Mouse (Mus musculus) spleen, postnatal 10 days (tissue): ENCODE results near the gene Ralgps1.

Experiments
- DNase-seq, 2 experiments: peaks; one replicate each; pipeline ENCODE4 v3.0.0; 2021 to 2022; ENCODE audit warnings: low spot score in 2 of 2

Gene Ralgps1

DNA sequence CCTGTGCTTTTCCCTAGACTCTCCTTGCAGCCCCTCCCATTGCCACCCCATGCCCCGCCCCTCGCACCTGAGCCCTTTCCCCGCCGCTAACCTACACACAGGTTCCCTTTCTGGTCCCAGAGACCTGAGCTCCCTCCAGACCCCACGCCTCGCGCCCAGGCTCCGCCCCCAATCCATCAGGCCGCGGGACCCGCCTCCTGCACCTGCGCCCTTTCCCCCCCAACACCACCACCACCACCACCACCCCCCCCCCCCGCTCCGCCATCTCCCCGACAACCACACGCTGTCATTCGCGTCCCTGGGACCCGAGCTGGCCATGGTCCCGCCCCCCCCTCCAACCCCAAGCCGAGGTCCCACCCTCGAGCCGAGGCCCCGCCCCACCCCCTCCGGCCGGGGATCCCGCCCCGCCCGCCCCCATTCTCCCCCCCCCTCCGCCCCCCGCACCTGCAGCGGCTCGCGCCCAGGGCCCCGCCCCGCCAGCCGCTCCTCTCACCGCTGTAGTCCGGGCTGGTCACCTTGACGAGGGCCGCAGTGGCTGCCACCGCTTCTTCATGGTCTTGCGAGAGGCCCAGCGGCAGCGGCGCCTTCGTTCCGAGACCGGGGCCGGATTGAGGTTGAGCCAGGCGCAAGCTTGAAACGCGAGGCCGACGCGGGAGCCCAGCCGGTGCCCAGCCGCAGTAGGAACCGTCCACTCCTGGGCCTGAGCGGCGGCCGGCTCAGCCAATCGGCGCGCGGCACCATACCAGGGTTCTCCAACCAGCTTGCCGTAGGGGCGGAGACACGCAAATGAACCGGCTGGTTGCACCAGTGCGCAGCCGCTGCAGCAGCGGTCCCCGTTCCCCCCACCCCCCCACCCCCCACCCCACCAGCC is at the start of gene Ralgps1:
TSS of gene Ralgps1 (minus strand) at position 710 of the 871 bp plus-strand sequence.
- DNase-seq = peak; percentile 84 to 94

DNA sequence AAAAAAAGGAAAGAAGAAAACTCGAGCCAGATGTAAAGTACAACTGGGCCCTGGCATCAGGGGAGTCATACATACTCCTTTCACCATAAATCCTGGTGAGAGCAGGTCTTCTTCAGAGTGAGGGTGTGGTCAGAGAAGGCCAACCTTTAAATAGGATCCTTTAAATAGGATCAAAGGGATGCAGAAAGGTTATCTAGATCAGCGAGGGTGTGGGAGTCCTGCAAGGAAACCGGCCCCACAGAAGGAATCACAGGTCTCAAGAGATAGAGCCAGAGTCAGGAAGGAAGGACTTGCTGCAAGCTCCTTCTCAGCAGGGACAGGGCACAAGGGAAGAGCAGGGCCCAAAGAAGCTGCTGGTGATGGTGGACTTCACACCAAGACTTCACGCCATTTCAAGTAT is 46.2 kb upstream of the Ralgps1 start:
- no peak for DNase-seq

DNA sequence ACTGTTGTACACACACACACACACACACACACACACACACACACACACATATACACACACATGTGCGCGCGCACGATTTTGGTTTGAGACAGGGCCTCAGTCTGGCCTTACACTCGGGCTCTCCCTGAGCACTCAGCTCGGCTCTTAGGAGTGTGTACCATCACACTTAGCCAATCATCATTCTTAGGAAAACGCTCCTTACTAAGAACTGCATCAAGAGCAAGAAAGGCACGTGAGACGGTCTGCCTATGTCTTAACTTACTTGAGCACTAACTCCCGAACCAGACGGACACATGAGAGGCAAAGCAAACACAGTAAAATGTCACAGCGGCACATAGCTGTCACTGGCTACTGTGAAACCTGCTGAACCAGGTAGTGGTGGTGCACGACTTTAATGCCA is 42.7 kb upstream of the Ralgps1 start:
- DNase-seq = no peak

DNA sequence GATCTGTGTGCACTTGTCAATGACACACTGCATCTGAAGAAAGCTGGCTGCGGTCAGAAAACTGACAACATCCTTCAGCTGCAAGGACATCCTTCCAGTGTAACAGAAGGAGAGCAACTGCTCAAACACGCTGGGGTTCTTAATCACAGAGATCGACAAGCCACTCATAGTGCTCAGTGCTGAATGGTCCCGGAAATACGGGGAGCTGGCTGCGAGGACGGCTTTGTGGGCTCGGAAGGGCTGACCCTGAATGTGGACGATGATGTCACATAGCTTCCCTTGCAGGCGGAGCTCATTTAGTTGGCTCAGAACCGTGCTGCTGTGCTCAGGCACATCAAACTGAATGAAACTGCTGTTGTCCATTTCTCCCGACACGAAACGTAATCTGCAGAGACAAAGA is 40.8 kb upstream of the Ralgps1 start:
- DNase-seq = no peak

DNA sequence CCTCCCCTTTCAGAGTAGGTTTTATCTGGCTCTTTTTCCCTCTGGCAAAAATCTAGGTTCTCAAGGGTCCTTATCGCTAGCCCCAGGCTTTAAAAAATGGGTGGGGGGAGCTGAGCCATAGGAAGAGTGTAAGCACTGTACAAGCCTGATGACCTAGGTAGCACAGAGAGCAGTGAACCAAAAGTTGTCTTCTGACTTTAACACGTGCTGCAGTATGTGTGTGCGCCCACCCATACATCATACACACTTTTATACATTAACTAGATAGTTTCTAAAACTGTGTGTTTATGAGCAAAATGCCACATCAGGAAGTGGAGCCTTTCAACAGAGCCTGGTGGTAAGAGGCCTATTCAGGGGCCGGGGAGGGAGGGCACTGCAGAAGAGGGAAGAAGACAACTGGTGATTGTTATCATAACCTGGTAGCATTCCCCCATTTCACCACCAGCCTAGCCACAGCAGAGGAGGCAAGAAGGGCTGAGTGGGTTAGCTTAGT is 32.3 kb upstream of the Ralgps1 start:
- DNase-seq = peak in 1 of 2 experiments; percentile 30

DNA sequence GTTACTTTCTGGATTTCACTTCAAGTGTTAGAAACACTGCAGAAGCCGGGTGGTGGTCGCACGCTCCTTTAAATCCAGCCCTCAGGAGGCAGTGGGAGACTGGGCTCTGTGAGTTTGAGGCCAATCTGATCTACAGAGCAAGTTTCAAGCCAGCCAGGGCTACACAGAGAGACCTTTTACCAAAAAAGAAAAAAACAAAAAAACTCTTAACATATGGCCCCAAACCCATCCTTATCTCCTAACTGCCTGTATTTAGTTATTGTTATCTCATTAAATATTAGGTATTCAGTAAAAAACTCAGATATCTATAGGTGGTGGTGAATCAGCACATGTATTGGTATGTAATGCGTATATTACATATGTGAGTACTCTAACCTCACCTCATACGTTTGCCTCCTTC is 31.4 kb upstream of the Ralgps1 start:
- no peak for DNase-seq

DNA sequence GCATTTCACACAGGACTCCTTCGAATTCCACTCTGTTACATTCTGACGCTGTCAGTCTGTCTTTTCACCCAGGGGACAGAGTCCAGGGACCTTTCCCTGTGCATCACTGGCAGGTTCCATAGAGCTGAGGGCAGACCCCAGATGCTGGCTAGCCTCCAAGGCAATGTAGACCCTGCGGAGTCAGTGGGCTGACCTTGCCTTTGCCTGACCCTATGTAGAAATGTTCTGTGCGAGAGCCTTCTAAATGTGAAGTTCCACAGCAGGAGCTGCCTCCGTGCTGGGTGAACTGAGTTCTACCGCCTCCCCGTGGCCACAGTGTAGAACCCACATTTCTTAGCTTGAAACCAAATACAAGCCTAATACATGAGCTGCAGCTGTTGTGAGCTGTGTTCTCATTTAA is 30.9 kb upstream of the Ralgps1 start:
- DNase-seq = peak; percentile 26 to 79

DNA sequence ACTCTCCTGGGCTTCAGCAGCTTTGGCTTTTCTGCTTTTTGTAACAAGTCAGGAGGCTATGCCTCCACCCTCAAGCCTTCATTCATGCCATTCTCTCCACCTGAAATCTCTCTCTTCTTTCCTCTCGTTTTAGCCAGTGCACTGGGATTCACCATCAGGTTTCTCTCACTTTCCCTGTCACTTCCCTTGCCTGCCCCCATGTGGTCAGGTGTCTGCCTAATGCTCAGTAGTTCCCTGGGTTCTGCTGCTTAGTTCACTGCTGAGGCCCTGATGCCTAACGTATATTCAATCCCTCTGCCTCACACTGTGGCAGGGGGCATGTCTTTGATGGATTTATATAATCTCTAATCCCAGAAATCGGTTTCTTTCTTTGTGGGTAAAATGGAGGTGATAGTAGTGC is 29.9 kb upstream of the Ralgps1 start:
- DNase-seq = peak in 1 of 2 experiments; percentile 36

DNA sequence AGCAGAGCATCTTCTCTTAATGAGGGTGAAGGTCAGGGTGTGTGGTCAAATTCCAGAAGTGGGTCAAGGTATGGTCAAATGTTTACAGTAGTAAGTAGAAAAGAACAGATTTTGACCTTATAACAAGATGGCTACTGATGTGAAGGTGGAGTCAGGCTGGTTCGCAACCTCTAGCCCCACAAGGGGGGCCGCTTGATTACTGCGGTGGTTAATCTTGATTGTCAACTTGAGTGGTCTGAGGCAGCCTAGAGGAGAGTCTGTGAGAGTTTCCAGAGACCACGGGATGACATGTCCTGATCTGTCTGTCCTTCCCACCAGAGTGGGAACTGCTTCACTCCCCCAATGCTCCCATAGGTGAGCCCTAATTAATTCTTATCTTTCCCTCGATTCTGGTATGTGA is 29.3 kb upstream of the Ralgps1 start:
- no peak for DNase-seq

DNA sequence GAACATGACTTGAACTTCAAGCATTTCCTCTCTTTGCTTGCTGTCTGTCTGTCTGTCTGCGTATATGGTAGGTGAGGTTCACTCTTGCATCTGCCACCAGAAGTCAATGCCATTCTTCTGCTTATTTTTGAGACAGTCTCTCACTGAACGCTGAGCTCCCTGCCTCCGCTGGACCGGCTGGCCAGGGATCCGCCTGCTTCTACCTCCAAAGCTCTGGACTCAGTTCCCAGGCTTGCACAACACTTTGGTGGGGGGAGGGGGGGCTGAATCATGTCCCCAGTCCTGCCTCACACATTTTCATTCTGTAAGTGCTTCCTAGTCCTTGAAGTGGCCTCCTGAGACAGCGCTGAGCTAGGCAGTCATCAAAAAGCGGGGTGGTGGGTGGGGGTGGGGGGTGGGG is 27.8 kb upstream of the Ralgps1 start:
- DNase-seq = no peak

DNA sequence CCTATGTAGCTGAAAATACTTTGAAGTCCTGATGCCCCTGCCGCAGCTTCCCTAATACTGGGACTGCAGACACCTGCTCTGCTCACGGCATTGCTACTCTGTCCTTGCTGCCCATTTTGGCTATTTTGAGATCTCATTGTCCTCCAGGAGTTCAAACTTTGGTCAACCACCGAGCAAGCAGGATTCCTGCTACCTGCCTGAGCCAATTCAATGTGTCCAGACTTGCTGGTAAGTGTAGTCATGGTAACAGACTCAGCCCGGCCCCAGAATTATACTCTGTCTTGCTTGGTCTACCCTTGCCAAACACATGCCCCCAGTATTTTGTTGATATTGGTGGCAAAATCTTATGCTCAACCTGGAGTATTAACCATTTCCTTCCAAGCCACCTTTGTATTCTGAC is 25.8 kb upstream of the Ralgps1 start:
- DNase-seq = no peak

DNA sequence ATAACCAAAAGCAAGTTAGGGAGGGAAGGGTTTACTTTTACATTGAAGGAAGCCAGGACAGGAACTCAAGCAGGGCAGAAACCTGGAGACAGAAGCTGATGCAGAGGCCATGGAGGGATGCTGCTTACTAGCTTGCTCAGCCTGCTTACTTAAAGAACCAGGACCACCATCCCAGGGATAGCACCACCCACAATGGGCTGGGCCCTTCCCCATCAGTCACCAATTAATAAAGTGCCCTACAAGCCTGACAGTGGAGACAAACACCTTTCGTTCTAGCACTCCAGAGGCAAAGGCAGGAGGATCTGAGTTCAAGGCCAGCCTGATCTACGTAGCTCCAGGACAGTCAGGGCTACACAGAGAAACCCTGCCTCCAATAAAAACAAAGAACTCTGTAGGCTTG is 23.8 kb upstream of the Ralgps1 start:
- DNase-seq = no peak

DNA sequence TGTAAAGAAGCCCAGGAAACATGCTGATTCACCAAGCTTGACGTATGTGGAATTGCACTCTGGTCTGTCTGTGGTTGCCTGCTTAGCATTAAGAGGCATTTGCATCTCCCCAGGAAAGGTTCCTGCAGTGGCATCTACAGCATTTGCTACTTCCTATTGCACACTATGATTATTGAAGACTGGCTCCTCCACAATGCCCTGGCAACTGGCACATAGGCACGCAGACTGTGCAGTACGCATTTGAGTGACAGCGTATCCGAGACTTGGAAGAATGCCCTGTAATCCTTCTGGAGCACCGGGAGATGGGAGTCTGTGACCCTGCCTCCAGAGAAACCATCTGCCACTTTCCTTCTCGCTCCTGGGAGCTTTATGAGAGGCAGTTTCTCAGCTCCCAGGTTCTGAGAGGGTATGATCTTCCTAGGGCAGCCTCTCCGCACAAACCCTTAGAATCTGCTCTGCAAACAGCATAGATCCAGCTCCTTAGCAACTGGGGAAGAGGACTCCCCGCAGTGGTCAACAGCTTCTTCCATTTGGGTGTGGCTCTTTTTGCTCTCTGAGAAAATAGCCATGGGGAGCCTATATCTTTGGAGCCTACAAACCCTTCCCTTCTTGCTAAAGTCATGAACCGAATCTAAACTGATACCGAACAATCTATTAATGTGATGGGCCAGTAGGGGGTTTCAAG is 22.8 kb upstream of the Ralgps1 start:
- no peak for DNase-seq

DNA sequence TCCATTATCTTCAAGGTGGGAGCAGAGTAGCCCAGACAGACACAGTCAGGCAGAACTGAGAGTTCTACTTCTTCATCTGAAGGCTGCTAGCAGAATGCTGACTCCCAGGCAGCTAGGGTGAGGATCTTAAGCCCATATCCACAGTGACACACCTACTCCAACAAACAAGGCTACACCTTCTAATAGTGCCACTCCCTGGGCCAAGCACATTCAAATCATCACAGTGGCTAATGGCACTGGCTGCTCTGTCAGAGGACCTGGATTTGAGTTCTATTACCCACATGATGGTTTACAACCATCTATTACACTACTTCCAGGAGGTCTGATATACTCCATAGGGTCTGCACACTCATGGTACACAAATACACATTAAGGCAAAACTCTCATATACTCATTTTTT is 21.7 kb upstream of the Ralgps1 start:
- DNase-seq = no peak

DNA sequence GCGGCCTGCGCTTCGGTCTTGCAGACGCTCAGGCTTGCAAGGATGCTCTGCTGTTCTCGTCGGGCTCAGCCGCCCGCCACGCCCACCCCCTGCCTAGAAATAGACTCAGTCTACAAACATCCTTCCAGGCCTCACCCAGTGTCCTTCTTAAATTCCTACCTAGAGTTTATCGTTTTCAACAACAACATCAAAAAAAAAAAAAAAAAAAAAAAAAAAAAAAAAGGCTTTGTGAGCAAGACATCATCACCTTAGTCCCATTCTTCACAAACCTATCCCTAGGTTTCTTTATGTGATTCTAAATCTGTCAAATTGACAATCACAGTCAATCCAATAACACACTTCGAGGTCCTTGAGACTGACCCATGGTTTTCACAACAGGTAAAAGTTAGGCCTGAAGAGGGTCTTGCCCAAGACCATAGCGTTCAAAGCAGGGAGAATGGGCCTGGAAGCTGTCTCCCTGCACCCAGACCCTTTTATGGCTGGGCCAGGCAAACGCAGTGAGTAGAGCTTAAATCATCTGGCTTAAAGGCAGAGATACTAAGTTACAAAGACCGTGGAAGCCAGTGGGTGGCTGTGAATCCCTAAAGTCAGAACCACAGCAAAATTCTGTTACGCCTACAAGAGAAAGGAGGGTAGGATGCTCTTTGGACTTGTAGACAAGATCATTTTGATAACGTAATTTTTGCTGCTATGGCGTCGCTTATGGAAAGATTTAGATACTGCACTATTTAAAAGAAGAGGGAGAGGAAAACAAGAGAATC is 542 bp upstream of the Ralgps1 start:
- DNase-seq = no peak

DNA sequence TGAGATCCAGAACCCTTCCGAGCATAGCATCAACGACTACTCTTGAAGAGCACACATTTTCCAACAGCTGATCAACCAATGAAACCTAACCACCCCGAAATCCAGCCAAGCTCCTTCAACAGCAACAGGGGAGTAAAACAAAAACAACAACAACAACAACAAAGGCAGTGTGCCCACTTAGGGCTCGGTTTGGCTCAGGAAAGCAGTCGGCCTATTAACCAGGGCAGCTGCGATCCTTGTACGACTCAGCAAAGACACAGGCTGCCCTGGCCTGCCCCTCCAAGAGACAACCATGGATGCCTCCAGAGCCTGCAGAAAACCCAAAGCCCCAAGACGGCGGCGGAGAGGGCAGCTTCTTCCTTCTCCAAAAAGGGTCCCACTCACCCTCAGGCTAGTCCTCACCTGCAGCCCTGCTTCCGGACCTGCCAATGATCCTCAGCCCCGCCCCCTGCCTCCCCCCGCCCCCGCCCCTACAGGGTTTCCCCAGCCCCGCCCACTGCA is 960 bp downstream of the Ralgps1 start:
- no peak for DNase-seq

DNA sequence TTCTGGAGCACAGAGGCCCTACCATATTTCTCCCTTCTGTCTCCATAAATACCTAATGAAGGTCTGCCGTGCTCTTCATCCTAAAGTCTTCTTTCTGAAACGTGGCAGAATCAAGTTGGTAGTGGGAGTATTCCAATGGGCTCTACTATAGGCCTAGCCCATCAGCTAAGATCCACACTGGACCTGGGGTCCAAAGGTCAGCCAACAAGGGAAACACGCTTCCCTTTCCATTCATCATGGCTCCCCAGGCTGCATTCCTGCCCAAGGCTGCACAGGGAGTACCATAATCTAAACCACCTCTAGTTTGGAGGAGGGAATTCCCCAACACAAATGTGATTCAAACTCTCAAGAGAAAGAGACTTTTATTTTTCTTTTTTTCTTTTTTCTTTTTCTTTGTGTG is 1.8 kb downstream of the Ralgps1 start:
- no peak for DNase-seq

DNA sequence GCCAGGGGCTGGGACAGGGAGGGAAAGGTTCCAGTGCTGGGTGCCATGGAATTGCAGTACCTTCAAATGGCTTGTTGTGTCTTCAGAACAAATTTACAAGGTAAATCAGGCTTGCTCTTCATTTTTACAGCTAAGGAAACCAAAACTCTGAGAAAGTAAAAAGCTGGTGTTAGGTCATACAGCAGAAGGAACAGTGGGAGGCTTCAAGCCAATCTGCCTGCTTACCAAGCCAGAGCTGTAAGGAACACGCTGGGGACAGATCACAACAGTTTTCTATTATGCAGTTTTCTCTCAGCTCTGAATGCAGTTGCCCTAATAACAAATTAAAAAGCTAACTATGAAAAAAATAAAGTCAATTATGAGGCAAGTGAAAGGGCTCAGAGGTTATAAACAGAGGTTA is 2.8 kb downstream of the Ralgps1 start:
- no peak for DNase-seq

DNA sequence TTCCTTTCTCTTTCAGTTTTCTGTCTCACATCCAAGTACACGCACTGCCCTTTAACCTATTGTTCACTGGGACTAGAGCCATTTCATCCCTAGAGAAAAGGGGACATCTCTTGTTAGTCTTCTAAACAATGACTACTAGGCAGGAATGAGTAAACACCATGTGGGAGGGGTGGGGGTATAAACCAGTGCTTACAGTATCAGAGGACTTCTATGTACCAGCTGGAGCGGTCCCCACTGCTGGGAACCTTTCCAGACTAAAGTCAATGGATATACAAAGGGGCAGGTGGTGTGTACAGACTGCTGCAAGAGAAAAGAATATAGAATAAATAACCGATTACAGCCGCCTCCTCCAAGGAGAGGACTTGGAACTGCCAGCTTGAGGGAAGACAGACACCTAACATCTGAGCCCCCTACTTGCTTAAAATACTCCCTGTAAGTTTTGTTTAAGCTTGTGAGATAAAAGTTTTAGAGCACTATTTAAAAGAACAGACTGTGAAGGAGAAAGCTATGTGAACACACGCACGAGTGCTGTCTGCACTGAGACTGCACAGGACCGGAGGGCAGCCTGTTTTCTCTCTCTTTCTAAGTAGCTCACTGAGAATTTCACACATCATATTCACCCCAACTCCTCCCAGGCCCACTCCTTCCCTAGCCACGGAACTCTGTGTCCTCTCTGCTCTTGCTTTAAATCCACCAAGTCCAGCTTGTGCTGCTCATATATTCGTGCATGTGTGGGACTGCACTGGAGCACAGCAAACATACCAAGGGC is 5.4 kb downstream of the Ralgps1 start:
- DNase-seq = no peak

DNA sequence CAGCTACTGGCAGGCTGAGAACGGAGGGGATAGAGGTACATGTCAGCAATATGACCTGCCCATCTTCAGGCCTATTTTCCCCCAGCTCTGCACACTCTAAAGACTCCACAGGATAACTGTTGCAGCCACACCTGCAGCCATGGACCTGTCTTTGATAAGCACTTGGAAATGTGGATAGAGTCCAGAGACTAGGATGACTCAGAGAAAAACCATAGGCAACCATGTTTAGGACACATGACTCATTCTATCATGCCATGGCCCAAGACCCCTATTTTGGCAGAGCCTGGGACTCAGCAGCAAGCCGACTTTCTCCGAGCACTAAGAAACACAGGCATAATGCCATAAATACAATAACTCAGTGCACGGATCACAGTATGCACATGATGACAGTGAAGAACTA is 6.6 kb downstream of the Ralgps1 start:
- DNase-seq = no peak

DNA sequence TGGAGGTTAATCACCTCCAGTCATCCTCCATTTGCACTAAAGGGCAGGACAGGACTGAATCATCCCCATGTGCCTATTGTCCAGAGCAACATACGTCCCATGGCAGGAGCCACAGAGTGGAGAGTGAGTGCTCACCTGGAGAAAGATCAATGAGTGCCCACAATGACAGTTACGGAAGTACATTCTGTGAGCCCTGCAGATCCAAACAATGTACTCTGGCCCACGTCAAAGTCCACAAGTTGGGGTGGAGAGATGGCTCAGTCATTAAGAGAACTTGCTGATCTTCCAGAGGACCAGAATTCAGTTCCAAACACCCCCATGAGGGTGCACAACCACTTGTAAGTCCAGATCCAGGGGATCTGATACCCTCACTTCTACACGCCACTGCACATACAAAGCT is 7.4 kb downstream of the Ralgps1 start:
- DNase-seq = no peak
